Comparison of ENCODE assay signal across 12 mouse cellular contexts in genomic region chr8:115756965-115757364, GRCm38 (mm10). TPM values are rescaled to one million over a fixed set of nuclear protein-coding genes. Genes with fewer than 3 reads are reported as not detected.
A peak's percentile ranks its signal among the peaks of the same experiment; 100 is the strongest.
DNase-seq lines count a peak whose midpoint lies in the region.
"Had no signal": no experiment of that assay in that cellular context is flagged by ENCODE, and none has a peak within 500 bp of the region (broad histone marks: within the 10 kb centered on the region; RNA-seq: fewer than 3 reads in every experiment).

No protein-coding gene starts in this region.

- DNase-seq in kidney, adult 11 months = peak; percentile 36
- no peak for DNase-seq in kidney, adult 18-20 months
- DNase-seq in 3134 (ENCODE audit: extremely low read depth, insufficient read length, low spot score) = peak; percentile 67
- peak; percentile 58 for DNase-seq in Muller cell, postnatal 12 days (ENCODE audit: inconsistent ontology term)
- peak; percentile 44 for DNase-seq in kidney, postnatal 14 days
- no peak for DNase-seq in left cerebral cortex, postnatal 36 days (ENCODE audit: low spot score in 2 of 2)
- DNase-seq in ovary, postnatal 14 days (ENCODE audit: low spot score) = no peak
- DNase-seq: adrenal gland, postnatal 25 days; gastrocnemius, adult 2 months; heart, postnatal 10 days; right cerebral cortex, adult 18-20 months; thymus, postnatal 14 days had no signal

- intact Hi-C loops in left cerebral cortex, postnatal 36 days (cut with DNase I) = no loop called here

RNA-seq across cellular contexts. Expression of gene Maf, which starts 49.4 kb away (rescaled TPM):
- total RNA-seq in left cerebral cortex, postnatal 36 days (2021) = 10 to 100 TPM; 22.9 to 25.8 TPM

Comparison
In these comparisons a context has a peak if more than half of its experiments do, and no peak if none do; other contexts are left out.
1. DNase-seq: peak in kidney, adult 11 months (single experiment), 3134 (single experiment), Muller cell, postnatal 12 days (single experiment) and kidney, postnatal 14 days (single experiment); none in kidney, adult 18-20 months (single experiment), left cerebral cortex, postnatal 36 days (0 of 2) and ovary, postnatal 14 days (single experiment).